Mouse (Mus musculus): ENCODE results near the gene Lrrc42.

DNA sequence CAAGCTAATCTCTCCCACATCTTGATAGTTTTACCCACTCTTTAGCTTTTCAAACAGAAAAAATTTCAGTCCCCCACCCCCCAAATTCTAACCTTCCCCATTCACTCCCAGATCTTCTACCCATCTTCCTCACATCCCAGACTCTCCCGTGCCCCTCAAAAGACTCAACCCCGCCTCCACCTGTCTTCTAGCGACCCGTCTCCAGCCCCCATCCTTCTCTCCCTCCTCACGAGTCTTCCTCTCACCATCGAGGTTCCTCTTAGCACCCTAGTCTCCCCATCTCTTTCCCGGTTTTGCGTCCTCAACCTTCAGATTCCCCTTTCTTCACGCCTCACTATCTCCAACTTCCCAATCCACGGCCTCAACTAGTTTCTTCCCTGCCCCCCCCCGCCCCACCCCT lies 810 bp downstream of the Lrrc42 start:
- TF ChIP-seq EP300 (optimal IDR thresholded peaks at IDR 0.05) (no peak), CTCF (IDR thresholded peaks at IDR 0.05; ENCODE audit: low read depth) (no peak)
